Mouse (Mus musculus): Measurements from ENCODE around the gene D630036H23Rik.

- TF ChIP-seq POLR2A (IDR thresholded peaks at IDR 0.05; ENCODE audit: borderline replicate concordance, low read depth, low read length) (no peak), CTCF (IDR thresholded peaks at IDR 0.05; ENCODE audit: low read depth, low read length) (no peak)
These were observed 21.3 kb downstream of the D630036H23Rik start for GRCm38 (mm10) chr12:36360693-36361092.
